Mouse (Mus musculus) bone marrow macrophage, adult 2 months (primary cell): ENCODE data around the gene Csrp3. TPM values are rescaled to one million over a fixed set of nuclear protein-coding genes. Genes with fewer than 3 reads are reported as not detected.

Experiments
- H3K27ac ChIP-seq: 2 replicates; pipeline ENCODE4 v1.5.1; 2012; ENCODE audit warnings: low read depth, low read length; ENCODE audit not compliant: insufficient read depth
- H3K4me1 ChIP-seq: 2 replicates; pipeline ENCODE4 v1.6.1; 2012; ENCODE audit warnings: low read length; ENCODE audit not compliant: control insufficient read depth, insufficient read depth
- H3K4me3 ChIP-seq: 2 replicates; pipeline ENCODE4 v1.5.1; 2012; ENCODE audit warnings: mild to moderate bottlenecking, low read length, moderate library complexity; ENCODE audit not compliant: insufficient read depth
- CTCF ChIP-seq: IDR thresholded peaks from 2 replicates; pipeline ENCODE4 v1.5.1; 2012; ENCODE audit warnings: low read depth, mild to moderate bottlenecking, low read length, moderate library complexity
- POLR2A ChIP-seq: IDR thresholded peaks from 2 replicates; pipeline ENCODE4 v1.6.1; 2012; ENCODE audit warnings: mild to moderate bottlenecking, low read depth, low read length, borderline replicate concordance
- polyA plus RNA-seq: library from polyadenylated mRNA; stranded (reverse); fragments of >200 nt; gene quantifications from 2 replicates; pipeline ENCODE4 v1.2.4, GENCODE M21; 2012; ENCODE audit not compliant: missing spikeins, insufficient read depth, insufficient read length

Csrp3 gene
- not detected in 2 replicates for polyA plus RNA-seq

DNA sequence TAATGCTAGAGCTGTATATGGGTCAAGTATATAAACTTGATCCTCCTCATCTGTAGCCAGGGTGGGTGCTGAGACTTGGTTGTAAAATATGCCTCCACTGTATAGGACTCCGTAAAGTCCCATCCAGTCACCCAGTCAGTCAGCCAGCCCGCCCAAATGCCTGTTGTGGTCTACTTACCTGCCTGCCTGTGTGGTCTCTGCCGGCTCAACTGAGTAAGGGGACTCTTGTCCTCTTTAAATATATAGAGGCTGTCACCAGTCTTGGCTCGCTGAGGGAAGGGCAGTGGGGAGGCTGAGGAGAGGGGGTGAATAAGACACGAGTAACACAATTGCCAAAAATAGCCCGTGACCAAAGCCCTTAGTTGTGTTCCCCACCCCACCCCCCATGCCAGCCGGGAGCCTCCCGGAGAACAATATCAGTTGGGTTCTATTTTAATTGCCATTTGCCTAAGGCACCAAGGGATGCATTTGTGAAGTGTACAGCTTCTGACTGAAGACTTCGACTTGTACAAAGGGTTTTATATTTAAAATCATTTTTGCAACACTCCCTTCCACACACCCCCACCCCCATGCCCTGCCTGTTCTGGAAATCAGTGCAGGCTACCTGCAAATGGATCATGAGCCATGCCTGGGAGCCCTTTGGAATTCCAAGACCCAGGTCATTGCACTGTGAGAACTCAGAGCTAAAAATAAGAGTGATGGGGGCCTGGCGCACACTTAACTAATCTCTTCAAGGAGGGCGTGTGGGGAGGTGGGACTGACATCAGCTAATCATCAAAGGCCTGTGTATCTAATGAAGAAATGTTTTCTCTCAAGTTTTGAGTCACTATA, at the start of gene Csrp3:
Gene Csrp3 (minus strand): TSS at position 214 of the 831 bp plus-strand sequence.
- Histone ChIP-seq H3K4me3 (no peak within 1 kb of the TSS), H3K4me1 (no peaks in the 10 kb centered on the region), H3K27ac (no peak within 1 kb of the TSS)
- TF ChIP-seq POLR2A: no peak
- TF ChIP-seq CTCF: no peak

DNA sequence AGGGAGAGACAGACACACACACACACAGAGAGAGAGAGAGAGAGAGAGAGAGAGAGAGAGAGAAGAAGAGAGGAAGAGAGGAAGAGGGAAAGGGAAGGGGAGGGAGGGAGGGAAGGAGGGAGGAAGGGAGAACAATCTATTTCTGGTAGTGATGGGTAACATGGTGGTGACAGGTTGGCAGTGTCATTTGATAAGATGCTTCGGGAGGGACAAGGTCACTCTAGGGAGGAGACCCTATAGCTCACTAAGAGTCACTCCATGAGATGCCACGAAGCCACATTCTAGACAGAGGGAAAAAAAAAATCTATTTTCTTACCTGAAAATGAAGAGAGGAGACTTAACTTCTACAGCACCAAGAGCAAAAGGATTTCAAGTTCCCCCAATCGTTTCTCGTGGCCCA, 48.2 kb upstream of the Csrp3 start:
- H3K4me1 ChIP-seq: peaks cover 5% of the 10 kb centered on the region; the same call in 1 of the 2 replicates
- no peak overlapping the region for H3K27ac ChIP-seq
- TF ChIP-seq CTCF: no peak
- no peak overlapping the region for H3K4me3 ChIP-seq

DNA sequence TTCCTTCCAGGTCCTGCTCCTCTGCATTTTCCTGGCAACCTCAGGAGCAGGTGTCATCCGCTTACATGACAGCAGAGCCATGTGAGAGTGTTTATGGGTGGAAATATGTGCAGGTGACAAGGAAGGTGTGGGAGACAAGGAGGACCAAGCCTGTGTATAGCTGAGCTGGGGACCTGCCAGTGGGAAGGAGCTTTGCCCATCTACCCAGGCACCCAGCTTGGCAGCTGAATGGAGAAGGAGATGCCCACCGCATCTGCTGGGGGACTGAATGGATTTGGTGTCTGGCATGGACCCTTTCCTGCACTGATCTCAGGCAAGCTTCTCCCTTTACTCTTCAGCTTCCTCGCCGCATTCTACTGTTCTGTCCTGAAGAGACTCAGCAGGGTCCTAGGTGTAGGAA, 47.6 kb upstream of the Csrp3 start:
- no peak overlapping the region for H3K4me3 ChIP-seq
- H3K4me1 ChIP-seq: peaks cover 5% of the 10 kb centered on the region; the same call in 1 of the 2 replicates
- TF ChIP-seq CTCF: no peak
- no peak for TF ChIP-seq POLR2A
- no peak overlapping the region for H3K27ac ChIP-seq

DNA sequence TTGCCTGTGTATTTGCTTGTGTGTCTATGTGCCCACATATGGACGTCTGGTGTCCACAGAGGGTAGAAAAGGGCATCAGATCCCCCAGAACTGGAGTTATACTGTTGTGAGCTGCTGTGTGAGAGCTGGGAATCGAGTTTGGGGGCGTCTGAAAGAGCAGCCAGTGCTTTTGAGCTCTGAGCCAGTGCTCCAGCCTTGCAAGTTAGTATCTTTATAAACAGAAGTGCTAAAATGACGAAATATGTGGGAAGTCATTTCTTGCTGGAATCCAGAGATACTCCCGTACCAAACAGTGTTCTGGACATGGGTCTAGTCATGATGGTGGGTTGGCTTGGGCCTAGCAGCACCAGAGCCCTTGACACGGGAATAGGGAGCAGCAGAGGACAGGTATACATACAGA, 46.9 kb upstream of the Csrp3 start:
- Histone ChIP-seq H3K4me1 (peaks cover 5% of the 10 kb centered on the region; the same call in 1 of the 2 replicates), H3K4me3 (no peak overlapping the region), H3K27ac (no peak overlapping the region)
- TF ChIP-seq CTCF (no peak), POLR2A (no peak)

- Histone ChIP-seq H3K4me1 (peaks cover 5% of the 10 kb centered on the region; the same call in 1 of the 2 replicates), H3K27ac (no peak overlapping the region), H3K4me3 (no peak overlapping the region)
- TF ChIP-seq CTCF (peak; percentile 96), POLR2A (no peak)
Observed at GRCm38 (mm10) chr7:48894152-48894551, 46.3 kb upstream of the Csrp3 start.

- H3K27ac ChIP-seq: no peak overlapping the region
- TF ChIP-seq CTCF (no peak), POLR2A (no peak)
- peaks cover 8% of the 10 kb centered on the region for H3K4me1 ChIP-seq
- H3K4me3 ChIP-seq: no peak overlapping the region
Observed at GRCm38 (mm10) chr7:48893093-48893492, 45.3 kb upstream of the Csrp3 start.

- Histone ChIP-seq H3K27ac (no peak overlapping the region), H3K4me3 (no peak overlapping the region), H3K4me1 (peaks cover 9% of the 10 kb centered on the region)
- no peak for TF ChIP-seq POLR2A
- TF ChIP-seq CTCF: no peak
Observed at GRCm38 (mm10) chr7:48891029-48891428, 43.2 kb upstream of the Csrp3 start.

DNA sequence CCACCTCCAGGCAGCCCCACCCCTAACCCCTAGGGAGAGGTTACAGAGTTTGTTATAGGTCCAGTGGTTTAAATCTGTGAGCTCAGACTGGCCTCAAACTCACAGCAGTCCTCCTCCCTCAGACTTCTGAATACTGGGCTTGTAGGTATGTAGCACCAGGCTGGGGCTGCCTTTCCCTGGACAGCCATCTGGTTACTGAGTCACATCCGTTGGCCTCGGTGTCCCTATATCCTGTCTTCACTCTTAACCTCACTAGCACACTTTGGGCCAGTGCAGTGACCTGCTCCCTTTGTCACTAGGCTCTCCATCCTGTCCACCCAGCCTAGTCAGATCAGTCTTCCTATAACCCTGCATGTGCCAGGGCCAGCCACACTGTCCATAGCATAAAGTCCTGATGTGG, 40.9 kb upstream of the Csrp3 start:
- Histone ChIP-seq H3K27ac (no peak overlapping the region), H3K4me1 (peaks cover 10% of the 10 kb centered on the region), H3K4me3 (no peak overlapping the region)
- TF ChIP-seq POLR2A (no peak), CTCF (no peak)

DNA sequence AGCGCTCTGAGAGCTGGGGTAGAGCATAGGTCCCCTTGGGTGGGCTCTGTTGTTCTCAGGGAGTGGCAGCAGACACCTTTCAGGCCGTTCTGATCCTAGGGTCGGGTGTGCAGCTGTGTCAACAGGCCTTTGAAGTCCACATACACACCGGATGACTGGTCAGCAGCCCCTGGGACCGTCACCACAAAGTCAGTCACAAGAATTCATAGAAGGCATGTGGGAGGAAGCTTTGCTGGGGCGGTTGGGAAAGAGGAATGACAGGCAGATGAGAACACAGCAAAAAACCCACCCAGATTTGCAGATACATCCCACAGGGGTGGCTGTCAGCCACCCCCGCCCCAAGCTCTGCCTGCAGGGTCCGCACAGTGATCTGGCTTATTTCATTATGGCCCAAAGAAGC, 40.1 kb upstream of the Csrp3 start:
- Histone ChIP-seq H3K27ac (no peak overlapping the region), H3K4me3 (no peak overlapping the region), H3K4me1 (peaks cover 15% of the 10 kb centered on the region)
- no peak for TF ChIP-seq CTCF
- TF ChIP-seq POLR2A: no peak

GRCm38 (mm10) chr7:48884266-48884611, 36.4 kb upstream of the Csrp3 start:
- H3K27ac ChIP-seq: no peak overlapping the region
- no peak for TF ChIP-seq CTCF
- no peak for TF ChIP-seq POLR2A
- H3K4me1 ChIP-seq: peaks cover 25% of the 10 kb centered on the region
- no peak overlapping the region for H3K4me3 ChIP-seq
